Mouse (Mus musculus) spleen, adult 2 months (tissue): Measurements from ENCODE around the gene Limch1. TPM values are rescaled to one million over a fixed set of nuclear protein-coding genes. Genes with fewer than 3 reads are reported as not detected.

Experiments used
- DNase-seq, 2 experiments: peaks; one replicate each; pipeline versions ENCODE4 v3.0.0 to v3.0.0-alpha.2; 2012 to 2021; ENCODE audit warnings: low spot score in 2 of 2, low read depth in 1 of 2
- H3K27ac ChIP-seq: fragments of 200-500 bp; 2 replicates; pipeline ENCODE4 v1.5.1; 2012; ENCODE audit warnings: low read length, inconsistent platforms; ENCODE audit not compliant: insufficient read depth
- H3K27me3 ChIP-seq: fragments of 200-500 bp; 2 replicates; pipeline ENCODE4 v1.6.1; 2012; ENCODE audit warnings: mild to moderate bottlenecking, moderate library complexity, low read length, inconsistent platforms; ENCODE audit not compliant: control insufficient read depth, insufficient read depth
- H3K36me3 ChIP-seq: fragments of 200-500 bp; 2 replicates; pipeline ENCODE4 v1.6.1; 2012; ENCODE audit warnings: mild to moderate bottlenecking, low read length, inconsistent platforms; ENCODE audit not compliant: control insufficient read depth, insufficient read depth
- H3K4me1 ChIP-seq: fragments of 200-500 bp; 2 replicates; pipeline ENCODE4 v1.6.1; 2011; ENCODE audit warnings: inconsistent platforms; ENCODE audit not compliant: control insufficient read depth, insufficient read depth, insufficient read length
- H3K4me3 ChIP-seq: fragments of 200-500 bp; 2 replicates; pipeline ENCODE4 v1.5.1; 2011; ENCODE audit warnings: mild to moderate bottlenecking, inconsistent platforms; ENCODE audit not compliant: insufficient read depth, insufficient read length; ENCODE audit errors: extremely low read depth
- CTCF ChIP-seq: fragments of 200-500 bp; IDR thresholded peaks from 2 replicates; pipeline ENCODE4 v1.5.1; 2011; ENCODE audit warnings: mild to moderate bottlenecking, inconsistent platforms; ENCODE audit not compliant: insufficient read depth, insufficient read length, insufficient replicate concordance; ENCODE audit errors: extremely low read depth
- POLR2A ChIP-seq: fragments of 200-500 bp; IDR thresholded peaks from 2 replicates; pipeline ENCODE4 v1.6.1; 2011; ENCODE audit warnings: low read depth, low read length, inconsistent platforms
- WGBS: fragments of 180-500 bp; shearing (Covaris S2); methylation state at CpG from one replicate; pipeline ENCODE4 v1.1.7; 2018; 5-methylcytosine and 5-hydroxymethylcytosine counted together
- polyA plus RNA-seq: library from polyadenylated mRNA; depleted of rRNA; stranded (reverse); fragments of >200 nt; gene quantifications from 2 replicates; pipeline ENCODE4 v1.2.3, GENCODE M21; 2012

Gene Limch1
- polyA plus RNA-seq, 1 experiment, result 7.1 TPM

- Histone ChIP-seq H3K27ac (no peak overlapping the region), H3K36me3 (no peaks in the 10 kb centered on the region), H3K4me3 (no peak overlapping the region), H3K27me3 (peaks cover 33% of the 10 kb centered on the region), H3K4me1 (no peaks in the 10 kb centered on the region; the same call in 1 of the 2 replicates)
- TF ChIP-seq POLR2A (no peak), CTCF (no peak)
- 11% methylated on average over 23 of the region's 23 CpGs for WGBS
- DNase-seq, result no peak
Observed at GRCm38 (mm10) chr5:67098051-67098732, 352.6 kb downstream of the Limch1 start.

- TF ChIP-seq CTCF (no peak), POLR2A (no peak)
- no peaks in the 10 kb centered on the region; the same call in 1 of the 2 replicates for H3K4me1 ChIP-seq
- no peak within 1 kb of the TSS for H3K4me3 ChIP-seq
- WGBS, result 11% methylated on average over 16 of the region's 16 CpGs
- H3K36me3 ChIP-seq, result no peaks in the 10 kb centered on the region
- no peak for DNase-seq
- H3K27ac ChIP-seq, result no peak within 1 kb of the TSS
- peaks cover 31% of the 10 kb centered on the region for H3K27me3 ChIP-seq
Observed at GRCm38 (mm10) chr5:67098733-67099323, 353.2 kb downstream of the Limch1 start, which contains the start of gene Phox2b. Phox2b (minus strand) TSS chr5:67099301.

GRCm38 (mm10) chr5:67099393-67100271 is 354.0 kb downstream of the Limch1 start:
- Histone ChIP-seq H3K36me3 (no peaks in the 10 kb centered on the region), H3K27me3 (peaks cover 29% of the 10 kb centered on the region), H3K4me3 (no peak overlapping the region), H3K27ac (no peak overlapping the region), H3K4me1 (no peaks in the 10 kb centered on the region; the same call in 1 of the 2 replicates)
- no peak for DNase-seq
- TF ChIP-seq POLR2A, result no peak
- no peak for TF ChIP-seq CTCF
- WGBS, result 7% methylated on average over 32 of the region's 32 CpGs

- WGBS, result 11% methylated on average over 34 of the region's 34 CpGs
- DNase-seq, result no peak
- Histone ChIP-seq H3K36me3 (no peaks in the 10 kb centered on the region), H3K4me3 (no peak overlapping the region), H3K27me3 (peaks cover 26% of the 10 kb centered on the region), H3K27ac (no peak overlapping the region), H3K4me1 (no peaks in the 10 kb centered on the region; the same call in 1 of the 2 replicates)
- TF ChIP-seq CTCF (no peak), POLR2A (no peak)
Observed at GRCm38 (mm10) chr5:67100564-67101394, 355.2 kb downstream of the Limch1 start.

- Histone ChIP-seq H3K4me3 (no peak overlapping the region), H3K27ac (no peak overlapping the region), H3K36me3 (no peaks in the 10 kb centered on the region), H3K27me3 (peaks cover 21% of the 10 kb centered on the region), H3K4me1 (no peaks in the 10 kb centered on the region; the same call in 1 of the 2 replicates)
- DNase-seq, result no peak
- TF ChIP-seq CTCF (no peak), POLR2A (no peak)
- 12% methylated on average over 9 of the region's 9 CpGs for WGBS
Observed at GRCm38 (mm10) chr5:67101395-67101760, 355.8 kb downstream of the Limch1 start.

GRCm38 (mm10) chr5:67101793-67102600 is 356.4 kb downstream of the Limch1 start:
- H3K4me3 ChIP-seq, result no peak overlapping the region
- H3K4me1 ChIP-seq, result no peaks in the 10 kb centered on the region
- 14% methylated on average over 28 of the region's 28 CpGs for WGBS
- TF ChIP-seq POLR2A, result no peak
- no peak for TF ChIP-seq CTCF
- no peaks in the 10 kb centered on the region for H3K36me3 ChIP-seq
- DNase-seq, result no peak
- H3K27me3 ChIP-seq, result peaks cover 21% of the 10 kb centered on the region
- no peak overlapping the region for H3K27ac ChIP-seq
